Mouse (Mus musculus) liver, embryonic 15.5 days (tissue): ENCODE data around the gene Rap1gap. TPM values are rescaled to one million over a fixed set of nuclear protein-coding genes. Genes with fewer than 3 reads are reported as not detected.

Source experiments
- ATAC-seq: fragments of 200-750 bp; cut with Nextera tagmentation; 2 replicates; pipeline ENCODE4 v1.8.0; 2017; ENCODE audit warnings: moderate number of reproducible peaks, mild to moderate bottlenecking, moderate library complexity; ENCODE audit not compliant: insufficient read depth
- H3K27ac ChIP-seq: fragments of 300-500 bp; sonication (generic); replicated peaks from 2 replicates; pipeline ENCODE4 v1.5.1; 2015; ENCODE audit warnings: mild to moderate bottlenecking, inconsistent platforms
- H3K27me3 ChIP-seq: fragments of 300-500 bp; sonication (generic); 2 replicates; pipeline ENCODE4 v1.6.1; 2015; ENCODE audit warnings: mild to moderate bottlenecking, inconsistent platforms
- H3K36me3 ChIP-seq: fragments of 300-500 bp; sonication (generic); replicated peaks from 2 replicates; pipeline ENCODE4 v1.6.1; 2015; ENCODE audit warnings: moderate library complexity, mild to moderate bottlenecking, inconsistent platforms
- H3K4me1 ChIP-seq: fragments of 300-500 bp; sonication (generic); replicated peaks from 2 replicates; pipeline ENCODE4 v1.6.1; 2015; ENCODE audit warnings: inconsistent platforms
- H3K4me2 ChIP-seq: fragments of 300-500 bp; sonication (generic); 2 replicates; pipeline ENCODE4 v1.6.1; 2015; ENCODE audit warnings: moderate library complexity, mild to moderate bottlenecking, inconsistent platforms
- H3K4me3 ChIP-seq: fragments of 300-500 bp; sonication (generic); replicated peaks from 2 replicates; pipeline ENCODE4 v1.5.1; 2015; ENCODE audit warnings: mild to moderate bottlenecking, inconsistent platforms
- H3K9ac ChIP-seq: fragments of 300-500 bp; sonication (generic); 2 replicates; pipeline ENCODE4 v1.6.1; 2015; ENCODE audit warnings: moderate library complexity, mild to moderate bottlenecking, inconsistent platforms
- H3K9me3 ChIP-seq: fragments of 300-500 bp; sonication (generic); replicated peaks from 2 replicates; pipeline ENCODE4 v1.6.1; 2016; ENCODE audit warnings: inconsistent platforms
- WGBS: fragments of 180-500 bp; shearing (Covaris S2); methylation state at CpG from one replicate; pipeline ENCODE4 v1.1.7; 2015; ENCODE audit warnings: mixed read lengths; ENCODE audit not compliant: insufficient replicate concordance; 5-methylcytosine and 5-hydroxymethylcytosine counted together
- polyA plus RNA-seq: library from polyadenylated mRNA; unstranded; fragments of >200 nt; fragmentation: Nextera tagmentation; extraction: Ambion mirVana; gene quantifications from 2 replicates; pipeline ENCODE4 v1.2.1, GENCODE M21; 2015

Gene Rap1gap
- polyA plus RNA-seq, 1 experiment from 2014 or later = 2.0 TPM

GRCm38 (mm10) chr4:137676700-137677484 lies 12.4 kb downstream of the Rap1gap start:
- H3K27me3 ChIP-seq = peaks cover 33% of the 10 kb centered on the region

GRCm38 (mm10) chr4:137677906-137678305 lies 13.4 kb downstream of the Rap1gap start:
- 69% methylated on average over 5 of the region's 5 CpGs for WGBS

More at GRCm38 (mm10) chr4:137676700-137677484, 12.4 kb downstream of the Rap1gap start:
- WGBS = 51% methylated on average over 13 of the region's 13 CpGs
- H3K4me2 ChIP-seq = no peak overlapping the region
- no peak overlapping the region for H3K4me3 ChIP-seq
- H3K27ac ChIP-seq = no peak overlapping the region
- H3K36me3 ChIP-seq = no peaks in the 10 kb centered on the region
- H3K4me1 ChIP-seq = 0 out of 2 replicates have a peak, but pooled peaks cover 5% of the 10 kb centered on the region
- no peak for ATAC-seq
- H3K9ac ChIP-seq = no peak overlapping the region
- no peaks in the 10 kb centered on the region for H3K9me3 ChIP-seq

GRCm38 (mm10) chr4:137678568-137678967 lies 14.0 kb downstream of the Rap1gap start:
- Histone ChIP-seq H3K4me3 (no peak overlapping the region), H3K9me3 (no peaks in the 10 kb centered on the region), H3K4me2 (no peak overlapping the region), H3K9ac (no peak overlapping the region), H3K27ac (no peak overlapping the region), H3K27me3 (peaks cover 50% of the 10 kb centered on the region), H3K36me3 (no peaks in the 10 kb centered on the region), H3K4me1 (0 out of 2 replicates have a peak, but pooled peaks cover 5% of the 10 kb centered on the region)
- ATAC-seq = no peak
- WGBS = 56% methylated on average over 9 of the region's 9 CpGs

More at GRCm38 (mm10) chr4:137677906-137678305, 13.4 kb downstream of the Rap1gap start:
- Histone ChIP-seq H3K4me3 (no peak overlapping the region), H3K4me1 (0 out of 2 replicates have a peak, but pooled peaks cover 5% of the 10 kb centered on the region), H3K27me3 (peaks cover 43% of the 10 kb centered on the region), H3K9ac (no peak overlapping the region), H3K4me2 (no peak overlapping the region), H3K27ac (no peak overlapping the region), H3K9me3 (no peaks in the 10 kb centered on the region), H3K36me3 (no peaks in the 10 kb centered on the region)
- ATAC-seq = no peak

- Histone ChIP-seq H3K9ac (no peak overlapping the region), H3K36me3 (no peaks in the 10 kb centered on the region), H3K4me1 (0 out of 2 replicates have a peak, but pooled peaks cover 5% of the 10 kb centered on the region), H3K4me3 (no peak overlapping the region), H3K27me3 (peaks cover 61% of the 10 kb centered on the region), H3K9me3 (no peaks in the 10 kb centered on the region), H3K27ac (no peak overlapping the region), H3K4me2 (no peak overlapping the region)
- 53% methylated on average over 2 of the region's 2 CpGs for WGBS
- no peak for ATAC-seq
Observed at GRCm38 (mm10) chr4:137679979-137680550, 15.5 kb downstream of the Rap1gap start.

- H3K27me3 ChIP-seq = peaks cover 66% of the 10 kb centered on the region
- no peak overlapping the region for H3K4me2 ChIP-seq
- H3K9ac ChIP-seq = no peak overlapping the region
- H3K27ac ChIP-seq = no peak overlapping the region
- no peak overlapping the region for H3K4me3 ChIP-seq
- no peaks in the 10 kb centered on the region for H3K36me3 ChIP-seq
- 32% methylated on average over 7 of the region's 7 CpGs for WGBS
- ATAC-seq = no peak
- H3K9me3 ChIP-seq = no peaks in the 10 kb centered on the region
- H3K4me1 ChIP-seq = 0 out of 2 replicates have a peak, but pooled peaks cover 5% of the 10 kb centered on the region
Observed at GRCm38 (mm10) chr4:137680721-137681120, 16.2 kb downstream of the Rap1gap start.

GRCm38 (mm10) chr4:137681408-137682104 lies 17.0 kb downstream of the Rap1gap start:
- H3K27me3 ChIP-seq = peaks cover 66% of the 10 kb centered on the region
- H3K4me1 ChIP-seq = 0 out of 2 replicates have a peak, but pooled peaks cover 5% of the 10 kb centered on the region
- no peaks in the 10 kb centered on the region for H3K36me3 ChIP-seq
- no peak overlapping the region for H3K27ac ChIP-seq
- H3K9me3 ChIP-seq = no peaks in the 10 kb centered on the region
- peak overlapping the region; percentile 37 for H3K4me2 ChIP-seq
- H3K9ac ChIP-seq = no peak overlapping the region
- ATAC-seq = no peak
- H3K4me3 ChIP-seq = no peak overlapping the region; the same call in 1 of the 2 replicates
- 7% methylated on average over 52 of the region's 52 CpGs for WGBS

GRCm38 (mm10) chr4:137682961-137683453 lies 18.5 kb downstream of the Rap1gap start:
- no peak for ATAC-seq
- no peak overlapping the region for H3K4me2 ChIP-seq
- H3K27ac ChIP-seq = no peak overlapping the region
- no peak overlapping the region for H3K9ac ChIP-seq
- H3K4me3 ChIP-seq = no peak overlapping the region
- 0 out of 2 replicates have a peak, but pooled peaks cover 5% of the 10 kb centered on the region for H3K4me1 ChIP-seq
- 37% methylated on average over 7 of the region's 7 CpGs for WGBS
- no peaks in the 10 kb centered on the region for H3K36me3 ChIP-seq
- peaks cover 69% of the 10 kb centered on the region for H3K27me3 ChIP-seq
- no peaks in the 10 kb centered on the region for H3K9me3 ChIP-seq

GRCm38 (mm10) chr4:137684830-137685343 lies 20.4 kb downstream of the Rap1gap start:
- 16% methylated on average over 9 of the region's 9 CpGs for WGBS
- H3K9me3 ChIP-seq = no peaks in the 10 kb centered on the region
- H3K9ac ChIP-seq = no peak overlapping the region
- ATAC-seq = no peak
- no peak overlapping the region for H3K4me3 ChIP-seq
- H3K4me2 ChIP-seq = no peak overlapping the region
- H3K27me3 ChIP-seq = peaks cover 55% of the 10 kb centered on the region
- H3K36me3 ChIP-seq = no peaks in the 10 kb centered on the region
- 0 out of 2 replicates have a peak, but pooled peaks cover 5% of the 10 kb centered on the region for H3K4me1 ChIP-seq
- H3K27ac ChIP-seq = no peak overlapping the region

GRCm38 (mm10) chr4:137686303-137686702 lies 21.8 kb downstream of the Rap1gap start:
- Histone ChIP-seq H3K27me3 (peaks cover 41% of the 10 kb centered on the region), H3K27ac (no peak overlapping the region), H3K9me3 (no peaks in the 10 kb centered on the region), H3K9ac (no peak overlapping the region), H3K36me3 (no peaks in the 10 kb centered on the region), H3K4me2 (no peak overlapping the region), H3K4me1 (0 out of 2 replicates have a peak, but pooled peaks cover 5% of the 10 kb centered on the region), H3K4me3 (no peak overlapping the region)
- ATAC-seq = no peak
- WGBS = 61% methylated on average over 5 of the region's 5 CpGs

GRCm38 (mm10) chr4:137687234-137687825 lies 22.8 kb downstream of the Rap1gap start:
- Histone ChIP-seq H3K27me3 (peaks cover 31% of the 10 kb centered on the region), H3K4me3 (no peak overlapping the region), H3K27ac (no peak overlapping the region), H3K4me2 (no peak overlapping the region), H3K4me1 (no peaks in the 10 kb centered on the region), H3K36me3 (no peaks in the 10 kb centered on the region), H3K9ac (no peak overlapping the region), H3K9me3 (no peaks in the 10 kb centered on the region)
- 62% methylated on average over 14 of the region's 14 CpGs for WGBS
- ATAC-seq = no peak
